Mouse (Mus musculus) hindbrain, postnatal 0 days (tissue): ENCODE measurements around the gene Llcfc1. TPM values are rescaled to one million over a fixed set of nuclear protein-coding genes. Genes with fewer than 3 reads are reported as not detected.

Experiments
- ATAC-seq: fragments of 200-750 bp; cut with Nextera tagmentation; 2 replicates; pipeline ENCODE4 v1.8.0; 2017; ENCODE audit warnings: mild to moderate bottlenecking, moderate TSS enrichment, moderate library complexity
- DNase-seq: peaks from one replicate; pipeline ENCODE4 v3.0.0-alpha.2; 2015; ENCODE audit warnings: low spot score
- H3K27ac ChIP-seq: fragments of 300-500 bp; sonication (generic); 2 replicates; pipeline ENCODE4 v1.5.1; 2014; ENCODE audit warnings: mild to moderate bottlenecking
- H3K27me3 ChIP-seq: fragments of 300-500 bp; sonication (generic); 2 replicates; pipeline ENCODE4 v1.6.1; 2014; ENCODE audit warnings: low read length, mixed read lengths; ENCODE audit not compliant: insufficient read depth
- H3K36me3 ChIP-seq: fragments of 300-500 bp; sonication (generic); 2 replicates; pipeline ENCODE4 v1.6.1; 2014; ENCODE audit warnings: low read length, mixed read lengths; ENCODE audit not compliant: insufficient read depth
- H3K4me1 ChIP-seq: fragments of 300-500 bp; sonication (generic); 2 replicates; pipeline ENCODE4 v1.6.1; 2014; ENCODE audit warnings: antibody characterized with exemption, low read length, mixed read lengths; ENCODE audit not compliant: insufficient read depth
- H3K4me2 ChIP-seq: fragments of 300-500 bp; sonication (generic); 2 replicates; pipeline ENCODE4 v1.6.1; 2014; ENCODE audit warnings: low read depth, mild to moderate bottlenecking, low read length, moderate library complexity, mixed read lengths
- H3K4me3 ChIP-seq: fragments of 300-500 bp; sonication (generic); 2 replicates; pipeline ENCODE4 v1.5.1; 2014; ENCODE audit warnings: low read length
- H3K9ac ChIP-seq: fragments of 300-500 bp; sonication (generic); replicated peaks from 2 replicates; pipeline ENCODE4 v1.6.1; 2014; ENCODE audit warnings: mild to moderate bottlenecking, low read length, moderate library complexity, mixed read lengths
- H3K9me3 ChIP-seq: fragments of 300-500 bp; sonication (generic); 2 replicates; pipeline ENCODE4 v1.6.1; 2016; ENCODE audit warnings: low read length, mixed read lengths
- CTCF ChIP-seq: IDR thresholded peaks from 2 replicates; pipeline ENCODE4 v1.5.1; 2016; ENCODE audit warnings: antibody characterized with exemption, control low read depth, low read depth
- WGBS: fragments of 180-500 bp; shearing (Covaris S2); extraction: QIAGEN DNeasy Blood & Tissue Kit; methylation state at CpG from one replicate; pipeline ENCODE4 v1.1.7; 2014; 5-methylcytosine and 5-hydroxymethylcytosine counted together
- polyA plus RNA-seq: library from polyadenylated mRNA; unstranded; fragments of >200 nt; fragmentation: Nextera tagmentation; extraction: Ambion mirVana; gene quantifications from 2 replicates; pipeline ENCODE4 v1.2.1, GENCODE M21; 2015
- total RNA-seq: library from RNA; depleted of rRNA; stranded (reverse); fragments of >200 nt; gene quantifications from 2 replicates; pipeline ENCODE4 v1.2.3, GENCODE M21; 2014; rRNA removed

Gene Llcfc1
- total RNA-seq: 0.21 TPM in 1 of 2 replicates, not detected in the other
- not detected in 2 replicates for polyA plus RNA-seq

DNA sequence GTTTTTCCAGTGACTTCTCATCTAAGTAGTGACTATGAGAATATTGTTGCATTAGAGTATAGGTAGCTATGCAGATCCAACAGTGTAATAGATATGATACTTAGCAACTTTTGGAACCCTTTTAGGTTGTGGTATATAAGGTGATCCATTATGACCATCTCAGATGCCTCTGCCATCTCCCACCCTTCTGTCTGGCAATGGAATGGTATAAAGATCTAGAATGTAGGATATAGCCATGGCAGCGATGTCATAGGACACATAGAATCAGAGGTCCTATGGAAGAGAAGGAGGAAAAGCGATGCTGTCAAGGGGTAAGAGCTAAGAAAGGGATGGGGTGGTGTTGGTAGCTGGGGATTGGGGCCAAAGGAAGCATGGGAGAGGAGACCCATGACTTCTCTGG, at the start of gene Llcfc1:
Llcfc1 (plus strand) TSS at position 301 of the 400 bp plus-strand sequence.
- no peaks in the 10 kb centered on the region for H3K27me3 ChIP-seq
- ATAC-seq: no peak
- H3K9me3 ChIP-seq: no peaks in the 10 kb centered on the region
- no peaks in the 10 kb centered on the region for H3K4me1 ChIP-seq
- no peak for DNase-seq
- WGBS: 79% methylated on average over 2 of the region's 2 CpGs
- H3K27ac ChIP-seq: no peak within 1 kb of the TSS
- TF ChIP-seq CTCF: no peak
- no peak within 1 kb of the TSS for H3K9ac ChIP-seq
- no peak within 1 kb of the TSS for H3K4me2 ChIP-seq
- H3K4me3 ChIP-seq: no peak within 1 kb of the TSS
- no peaks in the 10 kb centered on the region for H3K36me3 ChIP-seq

- no peak overlapping the region for H3K27ac ChIP-seq
- DNase-seq (peak; percentile 40), ATAC-seq (no peak)
- H3K4me2 ChIP-seq: no peak overlapping the region
- H3K4me1 ChIP-seq: no peaks in the 10 kb centered on the region
- H3K36me3 ChIP-seq: no peaks in the 10 kb centered on the region
- H3K9ac ChIP-seq: no peak overlapping the region
- TF ChIP-seq CTCF: no peak
- H3K9me3 ChIP-seq: no peaks in the 10 kb centered on the region
- H3K27me3 ChIP-seq: no peaks in the 10 kb centered on the region
- WGBS: 14% methylated on average over 1 of the region's 1 CpGs
- H3K4me3 ChIP-seq: no peak overlapping the region
Measured at GRCm38 (mm10) chr6:41635211-41635610, 49.0 kb upstream of the Llcfc1 start.

DNA sequence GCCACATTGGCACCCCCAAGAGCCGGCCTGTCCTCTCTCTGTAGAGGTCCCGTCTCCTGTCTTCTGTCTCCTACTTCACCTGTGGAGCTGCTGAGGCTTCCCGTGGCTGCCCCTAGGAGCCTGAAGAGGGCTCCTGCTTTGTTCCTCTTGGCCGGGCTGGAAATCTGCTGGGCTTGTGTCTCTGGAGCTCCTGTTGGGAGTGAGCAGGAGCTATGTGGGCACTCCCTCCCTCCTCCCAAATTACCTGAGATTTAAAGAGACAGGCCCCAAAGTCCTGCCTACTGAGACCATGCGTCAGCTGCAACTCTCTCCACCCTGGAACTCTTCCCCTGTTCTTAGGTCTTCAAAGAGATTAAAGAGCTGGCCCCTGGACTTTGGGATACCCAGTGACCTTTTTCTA, 48.1 kb upstream of the Llcfc1 start, which contains the start of gene Trpv6:
Trpv6 (minus strand) TSS at position 228 of the 400 bp plus-strand sequence.
- DNase-seq (no peak), ATAC-seq (no peak)
- Histone ChIP-seq H3K27me3 (no peaks in the 10 kb centered on the region), H3K36me3 (no peaks in the 10 kb centered on the region), H3K4me1 (no peaks in the 10 kb centered on the region), H3K27ac (no peak within 1 kb of the TSS), H3K9ac (no peak within 1 kb of the TSS), H3K4me2 (no peak within 1 kb of the TSS), H3K9me3 (no peaks in the 10 kb centered on the region), H3K4me3 (no peak within 1 kb of the TSS)
- WGBS: 24% methylated on average over 5 of the region's 5 CpGs
- no peak for TF ChIP-seq CTCF

- Histone ChIP-seq H3K36me3 (no peaks in the 10 kb centered on the region), H3K4me1 (no peaks in the 10 kb centered on the region), H3K4me2 (no peak overlapping the region), H3K27me3 (no peaks in the 10 kb centered on the region), H3K9me3 (no peaks in the 10 kb centered on the region), H3K27ac (no peak overlapping the region), H3K4me3 (no peak overlapping the region), H3K9ac (no peak overlapping the region)
- no peak for TF ChIP-seq CTCF
- 29% methylated on average over 1 of the region's 1 CpGs for WGBS
- peak; percentile 5 for DNase-seq
- ATAC-seq: no peak
Measured at GRCm38 (mm10) chr6:41637393-41637792, 46.8 kb upstream of the Llcfc1 start.

DNA sequence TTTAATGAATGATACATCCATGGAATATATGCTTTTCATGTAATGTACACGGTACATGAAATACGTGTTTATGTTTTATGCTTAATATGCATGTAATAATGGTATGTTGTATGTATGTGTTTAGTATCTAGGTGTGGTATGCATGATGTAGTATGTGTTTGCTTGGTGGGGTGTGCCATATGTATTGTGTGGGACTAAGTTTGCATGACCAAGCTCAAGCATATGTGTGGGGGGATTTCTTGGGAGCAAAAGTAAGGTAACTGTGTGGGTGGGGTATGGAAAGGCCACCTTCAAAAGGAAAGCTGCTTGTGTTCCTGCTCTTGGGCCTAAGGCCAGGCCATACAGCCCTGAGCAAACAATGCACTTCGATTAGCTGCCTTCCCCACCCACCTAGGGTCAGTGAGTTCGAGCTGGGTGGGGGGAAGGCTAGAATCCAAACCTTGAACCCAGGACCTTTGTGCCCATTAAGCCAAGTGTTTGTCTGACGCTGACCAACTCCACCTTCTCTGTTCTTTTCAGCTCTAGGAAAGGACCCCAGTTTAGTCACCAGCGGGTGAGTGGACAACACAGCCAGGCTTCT, 46.2 kb upstream of the Llcfc1 start:
- H3K27ac ChIP-seq: no peak overlapping the region
- H3K4me3 ChIP-seq: no peak overlapping the region
- DNase-seq: no peak
- H3K36me3 ChIP-seq: no peaks in the 10 kb centered on the region
- WGBS: 73% methylated on average over 6 of the region's 6 CpGs
- H3K4me1 ChIP-seq: no peaks in the 10 kb centered on the region
- H3K4me2 ChIP-seq: no peak overlapping the region
- ATAC-seq: no peak
- H3K9me3 ChIP-seq: no peaks in the 10 kb centered on the region
- no peak overlapping the region for H3K9ac ChIP-seq
- H3K27me3 ChIP-seq: no peaks in the 10 kb centered on the region
- TF ChIP-seq CTCF: no peak

GRCm38 (mm10) chr6:41640449-41640848, 43.8 kb upstream of the Llcfc1 start:
- Histone ChIP-seq H3K4me1 (no peaks in the 10 kb centered on the region), H3K4me2 (no peak overlapping the region), H3K27me3 (no peaks in the 10 kb centered on the region), H3K4me3 (no peak overlapping the region), H3K9ac (no peak overlapping the region), H3K9me3 (no peaks in the 10 kb centered on the region), H3K27ac (no peak overlapping the region), H3K36me3 (no peaks in the 10 kb centered on the region)
- no peak for ATAC-seq
- no peak for DNase-seq
- WGBS: 54% methylated on average over 3 of the region's 3 CpGs
- no peak for TF ChIP-seq CTCF

GRCm38 (mm10) chr6:41641173-41641866, 42.9 kb upstream of the Llcfc1 start:
- 83% methylated on average over 6 of the region's 6 CpGs for WGBS
- Histone ChIP-seq H3K4me1 (no peaks in the 10 kb centered on the region), H3K36me3 (no peaks in the 10 kb centered on the region), H3K4me3 (no peak overlapping the region), H3K27ac (no peak overlapping the region), H3K4me2 (no peak overlapping the region), H3K9ac (no peak overlapping the region), H3K9me3 (no peaks in the 10 kb centered on the region), H3K27me3 (no peaks in the 10 kb centered on the region)
- DNase-seq (no peak), ATAC-seq (no peak)
- TF ChIP-seq CTCF: no peak
